Mouse (Mus musculus): ENCODE measurements at regions not wholly inside any gene's neighbourhood (a gene's known extent, or its start where the extent isn't known, plus 50 kb on each side); places are given as distances from the start of the nearest gene placed in this dataset.

- TF ChIP-seq CTCF (IDR thresholded peaks at IDR 0.05; ENCODE audit: low read depth, low read length) (no peak), POLR2A (IDR thresholded peaks at IDR 0.05; ENCODE audit: borderline replicate concordance, low read depth, low read length) (no peak)
Observed at GRCm38 (mm10) chr16:42807536-42807935, 68.1 kb upstream of the Zbtb20 start.
